Mouse (Mus musculus) adrenal gland, postnatal 14 days (tissue): ENCODE measurements around the gene Zfp697. TPM values are rescaled to one million over a fixed set of nuclear protein-coding genes. Genes with fewer than 3 reads are reported as not detected.
A peak's percentile ranks its signal among the peaks of the same experiment; 100 is the strongest.
"Not testable (repeated sequence)": the region's sequence is repeated elsewhere in the genome, so short reads cannot be mapped to it uniquely, and the experiment has no call there.

Source experiments
- DNase-seq: peaks from one replicate; pipeline ENCODE4 v3.0.0; 2021; ENCODE audit warnings: mixed read lengths
- total RNA-seq: library from RNA; stranded (reverse); gene quantifications from 2 replicates; pipeline ENCODE4 v1.2.3, GENCODE M21; 2021

Gene Zfp697
- total RNA-seq, 1 experiment from 2014 or later, result 3.4 TPM

DNA sequence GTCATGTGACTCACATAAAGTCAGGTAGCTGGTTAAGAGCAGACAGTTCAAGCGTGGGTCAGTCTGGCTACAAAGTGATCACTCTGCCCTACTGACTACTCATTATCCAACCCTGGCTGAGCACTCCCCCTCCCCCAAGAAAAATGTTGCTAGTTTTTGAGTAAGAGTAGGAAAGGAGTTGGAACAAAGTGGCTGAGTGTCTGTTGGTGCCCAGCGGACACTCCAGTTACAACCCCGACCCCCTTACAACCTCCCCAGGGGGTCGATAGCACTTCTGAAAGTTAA lies 37.5 kb downstream of the Zfp697 start:
- no peak for DNase-seq

- DNase-seq, result no peak
Observed at GRCm38 (mm10) chr3:98422926-98423325, 40.7 kb downstream of the Zfp697 start.

DNA sequence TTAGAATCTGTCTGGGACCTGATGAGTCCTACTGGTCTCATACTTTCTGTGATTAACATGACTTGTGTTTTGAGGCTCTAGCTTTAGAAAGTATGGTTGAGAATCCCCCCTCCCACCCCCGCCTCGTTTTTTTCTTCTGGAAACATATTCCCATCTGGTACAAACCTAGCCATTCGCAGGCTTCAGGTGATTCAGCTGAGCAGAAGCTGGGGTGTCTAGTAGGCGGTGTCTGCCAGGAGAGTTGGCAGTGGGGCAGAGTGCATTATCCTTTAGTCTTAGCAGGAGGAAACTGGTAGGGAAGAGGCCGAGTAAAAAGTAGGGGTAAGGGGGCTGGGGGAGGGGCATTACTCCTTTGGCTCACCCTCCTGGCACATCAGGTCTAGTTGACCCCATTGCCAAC lies 44.5 kb downstream of the Zfp697 start:
- DNase-seq, result no peak

GRCm38 (mm10) chr3:98427260-98427599 lies 45.0 kb downstream of the Zfp697 start:
- no peak for DNase-seq

DNA sequence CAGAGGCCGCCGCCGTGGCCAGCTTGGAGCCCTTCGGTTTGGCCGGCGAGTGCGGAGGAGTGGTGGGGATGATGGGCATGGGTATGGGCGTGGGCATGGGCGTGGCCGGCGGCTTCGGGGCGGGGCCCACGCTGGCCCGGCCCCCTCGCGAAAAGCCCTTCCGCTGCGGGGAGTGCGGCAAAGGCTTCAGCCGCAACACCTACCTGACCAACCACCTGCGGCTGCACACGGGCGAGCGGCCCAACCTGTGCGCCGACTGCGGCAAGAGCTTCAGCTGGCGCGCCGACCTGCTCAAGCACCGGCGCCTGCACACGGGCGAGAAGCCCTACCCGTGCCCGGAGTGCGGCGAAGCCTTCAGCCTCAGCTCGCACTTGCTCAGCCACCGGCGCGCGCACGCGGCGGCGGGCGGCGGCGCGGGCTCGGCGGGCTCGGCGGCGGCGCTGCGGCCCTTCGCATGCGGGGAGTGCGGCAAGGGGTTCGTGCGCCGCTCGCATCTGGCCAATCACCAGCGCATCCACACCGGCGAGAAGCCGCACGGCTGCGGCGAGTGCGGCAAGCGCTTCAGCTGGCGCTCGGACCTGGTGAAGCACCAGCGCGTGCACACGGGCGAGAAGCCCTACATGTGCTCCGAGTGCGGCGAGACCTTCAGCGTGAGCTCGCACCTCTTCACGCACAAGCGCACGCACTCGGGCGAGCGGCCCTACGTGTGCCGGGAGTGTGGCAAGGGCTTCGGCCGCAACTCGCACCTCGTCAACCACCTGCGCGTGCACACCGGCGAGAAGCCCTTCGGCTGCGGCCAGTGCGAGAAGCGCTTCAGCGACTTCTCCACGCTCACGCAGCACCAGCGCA lies 45.6 kb downstream of the Zfp697 start:
- peak; percentile 89 for DNase-seq

DNA sequence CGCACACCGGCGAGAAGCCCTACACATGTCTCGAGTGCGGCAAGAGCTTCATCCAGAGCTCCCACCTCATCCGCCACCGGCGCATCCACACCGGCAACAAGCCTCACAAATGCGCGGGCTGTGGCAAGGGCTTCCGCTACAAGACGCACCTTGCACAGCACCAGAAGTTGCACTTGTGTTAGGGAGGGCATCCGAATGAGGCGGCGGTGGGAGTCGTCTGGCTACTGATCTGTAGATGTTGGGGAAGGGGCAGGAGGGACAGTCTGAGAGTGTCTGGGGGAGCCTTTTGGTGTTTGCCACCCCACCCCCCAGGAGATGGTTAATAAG lies 46.2 kb downstream of the Zfp697 start:
- no peak for DNase-seq

- no peak for DNase-seq
Observed at GRCm38 (mm10) chr3:98428928-98429525, 46.8 kb downstream of the Zfp697 start.

- DNase-seq, result no peak
Observed at GRCm38 (mm10) chr3:98434088-98434816, 52.0 kb downstream of the Zfp697 start.

- DNase-seq, result no peak
Observed at GRCm38 (mm10) chr3:98435030-98435429, 52.8 kb downstream of the Zfp697 start.

DNA sequence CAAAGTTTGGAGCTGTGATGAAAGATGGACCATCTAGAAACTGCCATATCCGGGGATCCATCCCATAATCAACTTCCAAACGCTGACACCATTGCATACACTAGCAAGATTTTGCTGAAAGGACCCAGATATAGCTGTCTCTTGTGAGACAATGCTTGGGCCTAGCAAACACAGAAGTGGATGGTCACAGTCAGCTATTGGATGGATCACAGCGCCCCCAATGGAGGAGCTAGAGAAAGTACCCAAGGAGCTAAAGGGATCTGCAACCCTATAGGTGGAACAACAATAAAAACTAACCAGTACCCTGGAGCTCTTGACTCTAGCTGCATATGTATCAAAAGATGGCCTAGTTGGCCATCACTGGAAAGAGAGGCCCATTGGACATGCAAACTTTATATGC lies 60.0 kb downstream of the Zfp697 start:
- not testable (repeated sequence) for DNase-seq

DNA sequence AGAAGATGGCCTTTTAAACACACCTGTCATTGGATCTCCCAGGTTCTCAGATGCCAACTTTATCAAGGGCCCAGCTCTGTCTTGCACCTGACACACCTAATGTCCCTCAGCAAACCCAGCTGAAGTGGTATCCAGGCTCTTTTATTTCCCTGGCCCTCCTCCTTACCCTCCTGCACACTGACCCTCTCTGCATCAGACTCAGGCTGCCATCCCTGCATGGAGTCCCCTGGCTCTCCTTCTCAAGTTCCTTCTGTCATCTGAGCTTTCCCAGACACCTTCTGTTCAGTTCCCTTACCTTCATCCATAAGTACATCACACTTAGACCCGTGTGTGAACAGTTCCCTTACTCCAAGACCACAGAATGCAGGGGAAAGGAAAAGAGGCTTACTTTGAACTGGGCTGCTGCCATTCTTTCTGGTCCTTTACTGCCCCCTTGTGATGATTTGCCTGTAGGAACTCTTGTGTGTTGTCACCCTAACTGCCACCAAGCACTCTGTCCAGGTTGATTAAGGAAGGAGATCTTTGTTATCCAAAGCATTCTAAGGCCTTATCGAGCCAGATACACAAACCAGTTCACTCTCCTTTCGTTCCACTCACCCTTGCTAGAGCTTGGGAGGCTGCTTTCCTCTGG lies 61.0 kb downstream of the Zfp697 start:
- not testable (repeated sequence) for DNase-seq

DNA sequence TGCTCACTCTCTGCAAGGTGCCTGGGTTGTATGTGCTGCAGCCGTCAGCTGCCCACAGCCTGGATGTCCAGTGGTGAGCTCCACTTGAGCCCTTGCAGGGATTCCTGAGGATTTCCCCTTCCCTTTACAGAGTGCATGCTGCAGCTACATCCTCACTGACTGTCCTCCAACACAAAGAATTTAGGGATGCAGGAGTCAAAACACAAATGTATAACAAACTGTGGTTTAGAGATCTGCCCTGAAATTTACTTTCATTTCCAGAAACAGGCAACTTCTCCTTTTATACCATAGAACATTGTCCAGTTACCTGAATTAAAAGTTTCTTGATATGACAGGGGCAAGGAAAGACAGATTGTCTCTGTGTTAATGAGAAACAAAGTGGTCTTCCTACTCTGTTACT lies 61.7 kb downstream of the Zfp697 start:
- not testable (repeated sequence) for DNase-seq

DNA sequence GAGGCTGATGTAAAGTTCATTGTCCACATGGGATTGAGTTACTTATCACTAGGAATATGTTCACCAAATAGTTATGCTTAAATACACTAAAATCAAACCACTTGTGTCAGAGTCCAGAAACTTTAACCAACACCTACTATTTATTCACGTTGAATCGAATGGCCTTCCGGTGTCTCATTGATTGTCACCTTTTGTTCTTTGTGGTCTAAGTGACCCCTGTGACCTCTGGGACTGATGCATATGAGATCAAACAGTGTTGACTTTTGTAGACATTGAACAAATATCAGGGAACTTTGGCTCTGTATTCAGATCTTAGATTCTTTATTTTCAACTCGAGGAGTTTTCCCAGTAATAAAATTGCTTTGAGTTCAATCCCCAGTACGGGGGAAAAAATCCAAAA lies 71.5 kb downstream of the Zfp697 start:
- not testable (repeated sequence) for DNase-seq

- not testable (repeated sequence) for DNase-seq
Observed at GRCm38 (mm10) chr3:98457026-98457425, 74.8 kb downstream of the Zfp697 start, which contains the start of gene Gm4450. Gene Gm4450 (minus strand): TSS chr3:98457126.

DNA sequence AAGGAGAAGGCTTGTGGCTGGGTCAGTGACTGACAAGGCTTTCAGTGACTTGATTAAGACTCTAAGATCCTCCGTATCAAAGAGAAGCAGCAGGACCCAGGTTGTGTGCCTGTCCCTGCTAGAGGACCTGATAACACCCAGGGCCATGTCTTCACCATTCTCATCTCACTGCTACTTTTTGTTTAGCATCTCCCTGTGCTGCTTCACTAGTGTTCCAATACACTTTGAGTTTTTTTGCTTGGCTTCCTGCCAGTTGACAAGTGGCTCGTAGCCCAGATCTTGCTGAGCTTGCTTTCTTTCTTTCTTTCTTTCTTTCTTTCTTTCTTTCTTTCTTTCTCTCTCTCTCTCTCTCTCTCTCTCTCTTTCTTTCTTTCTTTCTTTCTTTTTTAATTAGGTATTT lies 87.1 kb downstream of the Zfp697 start:
- not testable (repeated sequence) for DNase-seq

DNA sequence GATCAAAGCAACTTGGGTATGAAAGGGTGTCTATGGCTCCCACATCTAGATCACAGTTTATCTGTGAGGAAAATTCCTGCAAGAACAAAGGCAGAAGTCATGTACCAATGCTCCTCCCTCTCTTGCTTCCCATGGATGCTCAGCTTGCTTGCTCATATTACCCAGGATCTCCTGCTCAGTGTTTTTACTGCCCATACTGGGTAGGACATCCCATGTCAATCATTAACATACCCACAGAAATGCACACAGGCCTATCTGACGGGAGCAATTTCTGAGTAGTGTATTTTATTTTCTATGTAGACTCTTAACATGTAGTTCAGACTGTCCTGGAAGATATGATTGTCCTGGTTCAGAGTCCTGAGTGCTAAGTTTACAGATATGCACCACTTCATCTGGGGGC lies 88.8 kb downstream of the Zfp697 start:
- DNase-seq, result not testable (repeated sequence)

DNA sequence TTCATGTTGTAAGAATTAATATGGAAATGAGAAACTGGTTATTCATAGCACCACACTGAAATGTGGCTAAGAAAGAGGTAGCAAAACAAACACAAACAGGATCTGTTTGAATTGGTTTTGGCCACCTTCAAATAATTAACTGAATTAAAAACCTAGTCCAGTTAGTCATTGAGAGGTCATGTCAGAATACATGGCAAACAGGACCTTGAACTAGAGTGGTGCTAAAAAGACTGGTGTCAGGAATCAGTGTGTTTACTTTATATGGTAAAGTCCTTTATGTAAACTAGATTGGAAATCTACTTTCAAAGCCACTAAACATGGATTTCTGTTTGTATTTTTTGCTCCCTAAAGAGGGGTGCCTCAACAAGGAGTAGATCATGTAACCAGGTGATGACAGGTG lies 89.2 kb downstream of the Zfp697 start:
- DNase-seq, result not testable (repeated sequence)

- DNase-seq, result not testable (repeated sequence)
Observed at GRCm38 (mm10) chr3:98494184-98494583, 111.9 kb downstream of the Zfp697 start.

GRCm38 (mm10) chr3:98495055-98495454 lies 112.8 kb downstream of the Zfp697 start:
- not testable (repeated sequence) for DNase-seq

GRCm38 (mm10) chr3:98496762-98497161 lies 114.5 kb downstream of the Zfp697 start:
- not testable (repeated sequence) for DNase-seq

DNA sequence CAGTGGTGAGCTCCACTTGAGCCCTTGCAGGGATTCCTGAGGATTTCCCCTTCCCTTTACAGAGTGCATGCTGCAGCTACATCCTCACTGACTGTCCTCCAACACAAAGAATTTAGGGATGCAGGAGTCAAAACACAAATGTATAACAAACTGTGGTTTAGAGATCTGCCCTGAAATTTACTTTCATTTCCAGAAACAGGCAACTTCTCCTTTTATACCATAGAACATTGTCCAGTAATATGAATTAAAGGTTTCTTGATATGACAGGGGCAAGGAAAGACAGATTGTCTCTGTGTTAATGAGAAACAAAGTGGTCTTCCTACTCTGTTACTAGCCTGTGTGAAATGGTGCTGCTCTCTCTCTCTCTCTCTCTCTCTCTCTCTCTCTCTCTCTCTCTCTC lies 115.1 kb downstream of the Zfp697 start:
- not testable (repeated sequence) for DNase-seq

GRCm38 (mm10) chr3:98507229-98507628 lies 125.0 kb downstream of the Zfp697 start:
- not testable (repeated sequence) for DNase-seq

- DNase-seq, result not testable (repeated sequence)
Observed at GRCm38 (mm10) chr3:98510414-98510813, 128.2 kb downstream of the Zfp697 start, which contains the start of gene Hsd3b4. Gene Hsd3b4 (minus strand): TSS chr3:98510514.
